Mouse (Mus musculus) myocyte (in vitro differentiated cells): ENCODE measurements around the gene Sphk2.

Source experiments
- CEBPB ChIP-seq: IDR thresholded peaks from 2 replicates; pipeline ENCODE4 v1.6.1; 2011; ENCODE audit warnings: mild to moderate bottlenecking, moderate library complexity; ENCODE audit not compliant: poor library complexity, insufficient read depth, severe bottlenecking
- MAX ChIP-seq: IDR thresholded peaks from one replicate; pipeline ENCODE4 v1.6.1; 2011; ENCODE audit warnings: low read depth, mild to moderate bottlenecking, control low read depth
- REST ChIP-seq: IDR thresholded peaks from one replicate; pipeline ENCODE4 v1.6.1; 2011; ENCODE audit warnings: mild to moderate bottlenecking, control low read depth, moderate library complexity; ENCODE audit not compliant: insufficient read depth, insufficient read length

- no peak for TF ChIP-seq MAX
- TF ChIP-seq REST: no peak
- no peak for TF ChIP-seq CEBPB
Measured at GRCm38 (mm10) chr7:45730727-45731431, 13.1 kb upstream of the Sphk2 start.
